Mouse (Mus musculus) intestine, embryonic 15.5 days (tissue): ENCODE measurements at regions not wholly inside any gene's neighbourhood (a gene's known extent, or its start where the extent isn't known, plus 50 kb on each side); places are given as distances from the start of the nearest gene placed in this dataset.

ENCODE experiments used
- ATAC-seq: fragments of 200-750 bp; cut with Nextera tagmentation; 2 replicates; pipeline ENCODE4 v1.8.0; 2017; ENCODE audit warnings: moderate TSS enrichment, moderate library complexity
- H3K27ac ChIP-seq: fragments of 300-500 bp; sonication (generic); 2 replicates; pipeline ENCODE4 v1.5.1; 2015; ENCODE audit warnings: mild to moderate bottlenecking, inconsistent platforms
- H3K27me3 ChIP-seq: fragments of 300-500 bp; sonication (generic); replicated peaks from 2 replicates; pipeline ENCODE4 v1.6.1; 2015; ENCODE audit warnings: inconsistent platforms
- H3K36me3 ChIP-seq: fragments of 300-500 bp; sonication (generic); 2 replicates; pipeline ENCODE4 v1.6.1; 2015; ENCODE audit warnings: inconsistent platforms
- H3K4me1 ChIP-seq: fragments of 300-500 bp; sonication (generic); replicated peaks from 2 replicates; pipeline ENCODE4 v1.6.1; 2015; ENCODE audit warnings: inconsistent platforms
- H3K4me2 ChIP-seq: fragments of 300-500 bp; sonication (generic); replicated peaks from 2 replicates; pipeline ENCODE4 v1.6.1; 2015; ENCODE audit warnings: mild to moderate bottlenecking, inconsistent platforms
- H3K4me3 ChIP-seq: fragments of 300-500 bp; sonication (generic); replicated peaks from 2 replicates; pipeline ENCODE4 v1.5.1; 2015; ENCODE audit warnings: inconsistent platforms
- H3K9ac ChIP-seq: fragments of 300-500 bp; sonication (generic); 2 replicates; pipeline ENCODE4 v1.6.1; 2015; ENCODE audit warnings: inconsistent platforms
- H3K9me3 ChIP-seq: fragments of 300-500 bp; sonication (generic); 2 replicates; pipeline ENCODE4 v1.6.1; 2016; ENCODE audit warnings: inconsistent platforms
- WGBS: fragments of 180-500 bp; shearing (Covaris S2); methylation state at CpG from one replicate; pipeline ENCODE4 v1.1.7; 2015; 5-methylcytosine and 5-hydroxymethylcytosine counted together

GRCm38 (mm10) chr16:92920947-92921346 is 95.0 kb upstream of the Runx1 start:
- Histone ChIP-seq H3K36me3 (no peaks in the 10 kb centered on the region), H3K4me2 (no peak overlapping the region), H3K4me3 (no peak overlapping the region), H3K4me1 (no peaks in the 10 kb centered on the region), H3K9ac (no peak overlapping the region), H3K27me3 (no peaks in the 10 kb centered on the region), H3K27ac (no peak overlapping the region), H3K9me3 (no peaks in the 10 kb centered on the region)
- ATAC-seq: no peak
- 78% methylated on average over 4 of the region's 4 CpGs for WGBS

- H3K27me3 ChIP-seq: no peaks in the 10 kb centered on the region
- no peak overlapping the region for H3K4me2 ChIP-seq
- no peak overlapping the region for H3K4me3 ChIP-seq
- H3K36me3 ChIP-seq: no peaks in the 10 kb centered on the region
- H3K27ac ChIP-seq: no peak overlapping the region
- ATAC-seq: no peak
- H3K9ac ChIP-seq: no peak overlapping the region
- H3K9me3 ChIP-seq: no peaks in the 10 kb centered on the region
- 66% methylated on average over 2 of the region's 2 CpGs for whole genome bisulfite sequencing
- no peaks in the 10 kb centered on the region for H3K4me1 ChIP-seq
These were observed 91.4 kb upstream of the Runx1 start for GRCm38 (mm10) chr16:92917356-92917755.

GRCm38 (mm10) chr16:92915651-92916050 is 89.7 kb upstream of the Runx1 start:
- no peak overlapping the region for H3K4me2 ChIP-seq
- H3K36me3 ChIP-seq: no peaks in the 10 kb centered on the region
- no peak for ATAC-seq
- H3K27me3 ChIP-seq: no peaks in the 10 kb centered on the region
- no peaks in the 10 kb centered on the region for H3K4me1 ChIP-seq
- no peak overlapping the region for H3K4me3 ChIP-seq
- no peak overlapping the region for H3K9ac ChIP-seq
- H3K9me3 ChIP-seq: no peaks in the 10 kb centered on the region
- WGBS: 69% methylated on average over 6 of the region's 6 CpGs
- no peak overlapping the region for H3K27ac ChIP-seq

GRCm38 (mm10) chr16:92906873-92907272 is 80.9 kb upstream of the Runx1 start:
- Histone ChIP-seq H3K9ac (no peak overlapping the region), H3K27ac (no peak overlapping the region), H3K36me3 (no peaks in the 10 kb centered on the region), H3K4me2 (no peak overlapping the region), H3K27me3 (no peaks in the 10 kb centered on the region), H3K4me3 (no peak overlapping the region), H3K4me1 (no peaks in the 10 kb centered on the region), H3K9me3 (no peaks in the 10 kb centered on the region)
- WGBS: 77% methylated on average over 4 of the region's 4 CpGs
- ATAC-seq: no peak

GRCm38 (mm10) chr16:92905626-92906025 is 79.7 kb upstream of the Runx1 start:
- no peaks in the 10 kb centered on the region for H3K27me3 ChIP-seq
- 93% methylated on average over 6 of the region's 6 CpGs for WGBS
- H3K9ac ChIP-seq: no peak overlapping the region
- H3K4me3 ChIP-seq: no peak overlapping the region
- no peaks in the 10 kb centered on the region for H3K9me3 ChIP-seq
- no peaks in the 10 kb centered on the region for H3K4me1 ChIP-seq
- no peak overlapping the region for H3K27ac ChIP-seq
- no peak for ATAC-seq
- no peaks in the 10 kb centered on the region for H3K36me3 ChIP-seq
- no peak overlapping the region for H3K4me2 ChIP-seq

- Histone ChIP-seq H3K4me2 (no peak overlapping the region), H3K9ac (no peak overlapping the region), H3K27me3 (no peaks in the 10 kb centered on the region), H3K4me1 (no peaks in the 10 kb centered on the region), H3K27ac (no peak overlapping the region), H3K9me3 (no peaks in the 10 kb centered on the region), H3K4me3 (no peak overlapping the region), H3K36me3 (no peaks in the 10 kb centered on the region)
- peak; percentile 39; the same call in 1 of the 2 replicates for ATAC-seq
- 52% methylated on average over 9 of the region's 9 CpGs for WGBS
These were observed 78.0 kb upstream of the Runx1 start for GRCm38 (mm10) chr16:92903892-92904473.

- no peaks in the 10 kb centered on the region for H3K27me3 ChIP-seq
- no peak for ATAC-seq
- no peak overlapping the region for H3K4me3 ChIP-seq
- no peaks in the 10 kb centered on the region for H3K9me3 ChIP-seq
- H3K27ac ChIP-seq: no peak overlapping the region
- WGBS: 87% methylated on average over 7 of the region's 7 CpGs
- no peaks in the 10 kb centered on the region for H3K36me3 ChIP-seq
- no peak overlapping the region for H3K4me2 ChIP-seq
- H3K9ac ChIP-seq: no peak overlapping the region
- no peaks in the 10 kb centered on the region for H3K4me1 ChIP-seq
These were observed 77.5 kb upstream of the Runx1 start for GRCm38 (mm10) chr16:92903486-92903885.

GRCm38 (mm10) chr16:92899704-92900103 is 73.8 kb upstream of the Runx1 start:
- Histone ChIP-seq H3K27ac (no peak overlapping the region), H3K27me3 (no peaks in the 10 kb centered on the region), H3K36me3 (no peaks in the 10 kb centered on the region), H3K4me2 (no peak overlapping the region), H3K4me3 (no peak overlapping the region), H3K9me3 (no peaks in the 10 kb centered on the region), H3K9ac (no peak overlapping the region), H3K4me1 (no peaks in the 10 kb centered on the region)
- ATAC-seq: no peak
- 56% methylated on average over 1 of the region's 1 CpGs for WGBS

GRCm38 (mm10) chr16:92891741-92892140 is 65.8 kb upstream of the Runx1 start:
- Histone ChIP-seq H3K27me3 (no peaks in the 10 kb centered on the region), H3K4me3 (no peak overlapping the region), H3K9ac (no peak overlapping the region), H3K4me1 (no peaks in the 10 kb centered on the region), H3K9me3 (no peaks in the 10 kb centered on the region), H3K36me3 (no peaks in the 10 kb centered on the region), H3K4me2 (no peak overlapping the region), H3K27ac (no peak overlapping the region)
- 71% methylated on average over 2 of the region's 2 CpGs for WGBS
- ATAC-seq: no peak

- Histone ChIP-seq H3K9ac (no peak overlapping the region), H3K27me3 (no peaks in the 10 kb centered on the region), H3K4me3 (no peak overlapping the region), H3K4me2 (no peak overlapping the region), H3K9me3 (no peaks in the 10 kb centered on the region), H3K4me1 (no peaks in the 10 kb centered on the region), H3K36me3 (no peaks in the 10 kb centered on the region), H3K27ac (no peak overlapping the region)
- WGBS: 79% methylated on average over 3 of the region's 3 CpGs
- no peak for ATAC-seq
These were observed 64.8 kb upstream of the Runx1 start for GRCm38 (mm10) chr16:92890713-92891112.

GRCm38 (mm10) chr16:92889537-92889936 is 63.6 kb upstream of the Runx1 start:
- Histone ChIP-seq H3K4me3 (no peak overlapping the region), H3K4me2 (no peak overlapping the region), H3K9me3 (no peaks in the 10 kb centered on the region), H3K27ac (no peak overlapping the region), H3K9ac (no peak overlapping the region), H3K27me3 (no peaks in the 10 kb centered on the region), H3K36me3 (no peaks in the 10 kb centered on the region), H3K4me1 (no peaks in the 10 kb centered on the region)
- 91% methylated on average over 10 of the region's 10 CpGs for WGBS
- ATAC-seq: no peak

- Histone ChIP-seq H3K4me1 (0 out of 2 replicates have a peak, but pooled peaks cover 3% of the 10 kb centered on the region), H3K36me3 (no peaks in the 10 kb centered on the region), H3K4me2 (no peak overlapping the region), H3K27ac (no peak overlapping the region), H3K4me3 (no peak overlapping the region), H3K9me3 (no peaks in the 10 kb centered on the region), H3K27me3 (no peaks in the 10 kb centered on the region), H3K9ac (no peak overlapping the region)
- WGBS: 94% methylated on average over 3 of the region's 3 CpGs
- no peak for ATAC-seq
These were observed 60.3 kb upstream of the Runx1 start for GRCm38 (mm10) chr16:92886226-92886625.

- 61% methylated on average over 12 of the region's 12 CpGs for WGBS
These were observed 57.9 kb upstream of the Runx1 start for GRCm38 (mm10) chr16:92883821-92884272.

More at GRCm38 (mm10) chr16:92883821-92884272, 57.9 kb upstream of the Runx1 start:
- Histone ChIP-seq H3K4me2 (no peak overlapping the region), H3K27ac (no peak overlapping the region), H3K9me3 (no peaks in the 10 kb centered on the region), H3K36me3 (no peaks in the 10 kb centered on the region), H3K4me1 (0 out of 2 replicates have a peak, but pooled peaks cover 3% of the 10 kb centered on the region), H3K27me3 (no peaks in the 10 kb centered on the region), H3K9ac (no peak overlapping the region), H3K4me3 (no peak overlapping the region)
- no peak for ATAC-seq
